Mouse (Mus musculus): ENCODE results near the gene Eps8l3. TPM values are rescaled to one million over a fixed set of nuclear protein-coding genes. Genes with fewer than 3 reads are reported as not detected.

The Eps8l3 gene
- polyA plus RNA-seq, 1 experiment, result 0.72 TPM

- TF ChIP-seq POLR2A (IDR thresholded peaks at IDR 0.05; ENCODE audit: low read depth, low read length), result no peak
- no peak for TF ChIP-seq CTCF (conservative IDR thresholded peaks at IDR 0.05; ENCODE audit: insufficient read depth, insufficient read length, low read depth, low read length)
- Histone ChIP-seq H3K4me3 (ENCODE audit: insufficient read depth, low read depth, low read length) (peak overlapping the region; percentile 46), H3K4me1 (ENCODE audit: control insufficient read depth, insufficient read depth, low read length) (peaks cover 4% of the 10 kb centered on the region; the same call in 1 of the 2 replicates), H3K27me3 (replicated peaks; ENCODE audit: control insufficient read depth, insufficient read depth, low read length) (no peaks in the 10 kb centered on the region), H3K27ac (ENCODE audit: insufficient read depth, low read depth, low read length) (peak overlapping the region; percentile 33; the same call in 1 of the 2 replicates), H3K36me3 (ENCODE audit: control insufficient read depth, insufficient read depth, low read length) (no peaks in the 10 kb centered on the region)
- no peak for DNase-seq
- WGBS, result 59% methylated on average over 2 of the region's 2 CpGs
Observed at GRCm38 (mm10) chr3:107931134-107931533, 54.1 kb downstream of the Eps8l3 start.

- WGBS, result 6% methylated on average over 10 of the region's 10 CpGs
- peak; percentile 100 for DNase-seq
Observed at GRCm38 (mm10) chr3:107931670-107932069, 54.6 kb downstream of the Eps8l3 start, which contains the start of gene Gstm7. Gene Gstm7 (minus strand): TSS chr3:107931817.

GRCm38 (mm10) chr3:107932128-107932527 lies 55.1 kb downstream of the Eps8l3 start:
- peak; percentile 71 for DNase-seq
- peaks cover 4% of the 10 kb centered on the region; the same call in 1 of the 2 replicates for H3K4me1 ChIP-seq (ENCODE audit: control insufficient read depth, insufficient read depth, low read length)
- no peaks in the 10 kb centered on the region for H3K36me3 ChIP-seq (ENCODE audit: control insufficient read depth, insufficient read depth, low read length)
- H3K27me3 ChIP-seq (replicated peaks; ENCODE audit: control insufficient read depth, insufficient read depth, low read length), result no peaks in the 10 kb centered on the region
- H3K27ac ChIP-seq (ENCODE audit: insufficient read depth, low read depth, low read length), result no peak overlapping the region
- WGBS, result 61% methylated on average over 6 of the region's 6 CpGs
- no peak for TF ChIP-seq POLR2A (IDR thresholded peaks at IDR 0.05; ENCODE audit: low read depth, low read length)
- no peak for TF ChIP-seq CTCF (conservative IDR thresholded peaks at IDR 0.05; ENCODE audit: insufficient read depth, insufficient read length, low read depth, low read length)
- no peak overlapping the region for H3K4me3 ChIP-seq (ENCODE audit: insufficient read depth, low read depth, low read length)

More at GRCm38 (mm10) chr3:107931670-107932069, 54.6 kb downstream of the Eps8l3 start, which contains the start of gene Gstm7:
- peak within 1 kb of the TSS; percentile 46 for H3K4me3 ChIP-seq (ENCODE audit: insufficient read depth, low read depth, low read length)
- H3K27ac ChIP-seq (ENCODE audit: insufficient read depth, low read depth, low read length), result peak within 1 kb of the TSS; percentile 33; the same call in 1 of the 2 replicates
- TF ChIP-seq CTCF (conservative IDR thresholded peaks at IDR 0.05; ENCODE audit: insufficient read depth, insufficient read length, low read depth, low read length) (peak; percentile 41), POLR2A (IDR thresholded peaks at IDR 0.05; ENCODE audit: low read depth, low read length) (no peak)
- no peaks in the 10 kb centered on the region for H3K27me3 ChIP-seq (replicated peaks; ENCODE audit: control insufficient read depth, insufficient read depth, low read length)
- H3K36me3 ChIP-seq (ENCODE audit: control insufficient read depth, insufficient read depth, low read length), result no peaks in the 10 kb centered on the region
- peaks cover 4% of the 10 kb centered on the region; the same call in 1 of the 2 replicates for H3K4me1 ChIP-seq (ENCODE audit: control insufficient read depth, insufficient read depth, low read length)

- Histone ChIP-seq H3K4me3 (ENCODE audit: insufficient read depth, low read depth, low read length) (no peak overlapping the region), H3K27ac (ENCODE audit: insufficient read depth, low read depth, low read length) (no peak overlapping the region), H3K36me3 (ENCODE audit: control insufficient read depth, insufficient read depth, low read length) (no peaks in the 10 kb centered on the region), H3K4me1 (ENCODE audit: control insufficient read depth, insufficient read depth, low read length) (peaks cover 7% of the 10 kb centered on the region; the same call in 1 of the 2 replicates), H3K27me3 (replicated peaks; ENCODE audit: control insufficient read depth, insufficient read depth, low read length) (no peaks in the 10 kb centered on the region)
- TF ChIP-seq CTCF (conservative IDR thresholded peaks at IDR 0.05; ENCODE audit: insufficient read depth, insufficient read length, low read depth, low read length), result no peak
- no peak for TF ChIP-seq POLR2A (IDR thresholded peaks at IDR 0.05; ENCODE audit: low read depth, low read length)
- 77% methylated on average over 3 of the region's 3 CpGs for WGBS
- no peak for DNase-seq
Observed at GRCm38 (mm10) chr3:107935268-107935667, 58.2 kb downstream of the Eps8l3 start.

- Histone ChIP-seq H3K27ac (ENCODE audit: insufficient read depth, low read depth, low read length) (no peak overlapping the region), H3K4me3 (ENCODE audit: insufficient read depth, low read depth, low read length) (no peak overlapping the region), H3K36me3 (ENCODE audit: control insufficient read depth, insufficient read depth, low read length) (no peaks in the 10 kb centered on the region), H3K4me1 (ENCODE audit: control insufficient read depth, insufficient read depth, low read length) (peaks cover 7% of the 10 kb centered on the region; the same call in 1 of the 2 replicates), H3K27me3 (replicated peaks; ENCODE audit: control insufficient read depth, insufficient read depth, low read length) (no peaks in the 10 kb centered on the region)
- WGBS, result 68% methylated on average over 3 of the region's 3 CpGs
- no peak for DNase-seq
- TF ChIP-seq POLR2A (IDR thresholded peaks at IDR 0.05; ENCODE audit: low read depth, low read length), result no peak
Observed at GRCm38 (mm10) chr3:107935888-107936287, 58.9 kb downstream of the Eps8l3 start.

- Histone ChIP-seq H3K27ac (ENCODE audit: insufficient read depth, low read depth, low read length) (no peak overlapping the region), H3K4me1 (ENCODE audit: control insufficient read depth, insufficient read depth, low read length) (0 out of 2 replicates have a peak, but pooled peaks cover 3% of the 10 kb centered on the region), H3K4me3 (ENCODE audit: insufficient read depth, low read depth, low read length) (no peak overlapping the region), H3K27me3 (replicated peaks; ENCODE audit: control insufficient read depth, insufficient read depth, low read length) (no peaks in the 10 kb centered on the region), H3K36me3 (ENCODE audit: control insufficient read depth, insufficient read depth, low read length) (no peaks in the 10 kb centered on the region)
- peak; percentile 83 for DNase-seq
- TF ChIP-seq CTCF (conservative IDR thresholded peaks at IDR 0.05; ENCODE audit: insufficient read depth, insufficient read length, low read depth, low read length), result peak; percentile 97
- TF ChIP-seq POLR2A (IDR thresholded peaks at IDR 0.05; ENCODE audit: low read depth, low read length), result no peak
- 31% methylated on average over 3 of the region's 3 CpGs for WGBS
Observed at GRCm38 (mm10) chr3:107939403-107939802, 62.4 kb downstream of the Eps8l3 start.

GRCm38 (mm10) chr3:107939830-107940229 lies 62.8 kb downstream of the Eps8l3 start:
- no peaks in the 10 kb centered on the region for H3K27me3 ChIP-seq (replicated peaks; ENCODE audit: control insufficient read depth, insufficient read depth, low read length)
- WGBS, result 91% methylated on average over 4 of the region's 4 CpGs
- H3K27ac ChIP-seq (ENCODE audit: insufficient read depth, low read depth, low read length), result no peak overlapping the region
- no peaks in the 10 kb centered on the region for H3K36me3 ChIP-seq (ENCODE audit: control insufficient read depth, insufficient read depth, low read length)
- H3K4me1 ChIP-seq (ENCODE audit: control insufficient read depth, insufficient read depth, low read length), result 0 out of 2 replicates have a peak, but pooled peaks cover 3% of the 10 kb centered on the region
- TF ChIP-seq POLR2A (IDR thresholded peaks at IDR 0.05; ENCODE audit: low read depth, low read length) (no peak), CTCF (conservative IDR thresholded peaks at IDR 0.05; ENCODE audit: insufficient read depth, insufficient read length, low read depth, low read length) (no peak)
- DNase-seq, result no peak
- no peak overlapping the region for H3K4me3 ChIP-seq (ENCODE audit: insufficient read depth, low read depth, low read length)
